Mouse (Mus musculus) C2C12 (cell line): ENCODE data around the gene Sdk1. TPM values are rescaled to one million over a fixed set of nuclear protein-coding genes. Genes with fewer than 3 reads are reported as not detected.

Source experiments
- H3K27me3 ChIP-seq: one replicate; pipeline ENCODE4 v1.6.1; 2011; ENCODE audit not compliant: control insufficient read depth, insufficient read depth, insufficient read length
- H3K36me3 ChIP-seq: one replicate; pipeline ENCODE4 v1.6.1; 2011; ENCODE audit not compliant: control insufficient read depth, insufficient read depth
- H3K4me3 ChIP-seq: one replicate; pipeline ENCODE4 v1.5.1; 2011; ENCODE audit warnings: mild to moderate bottlenecking, control low read depth; ENCODE audit not compliant: poor library complexity, insufficient read depth, severe bottlenecking
- H3K79me2 ChIP-seq: one replicate; pipeline ENCODE4 v1.6.1; 2011; ENCODE audit not compliant: control insufficient read depth, insufficient read depth
- H3K79me3 ChIP-seq: one replicate; pipeline ENCODE4 v1.6.1; 2011; ENCODE audit warnings: low read depth, control low read depth
- H3ac ChIP-seq: one replicate; pipeline ENCODE3; 2011; ENCODE audit warnings: low read depth; ENCODE audit not compliant: control insufficient read depth, insufficient read length
- CEBPB ChIP-seq: IDR thresholded peaks from one replicate; pipeline ENCODE4 v1.6.1; 2011; ENCODE audit warnings: low read depth, mild to moderate bottlenecking, control low read depth, moderate library complexity
- CTCF ChIP-seq: IDR thresholded peaks from one replicate; pipeline ENCODE4 v1.5.1; 2011; ENCODE audit not compliant: control insufficient read depth, insufficient read depth, insufficient read length
- FOSL1 ChIP-seq: IDR thresholded peaks from one replicate; pipeline ENCODE4 v1.8.0; 2011; ENCODE audit warnings: mild to moderate bottlenecking, low read length; ENCODE audit not compliant: poor library complexity, insufficient read depth, severe bottlenecking
- MAX ChIP-seq: IDR thresholded peaks from one replicate; pipeline ENCODE4 v1.6.1; 2011; ENCODE audit warnings: mild to moderate bottlenecking, control low read depth
- MYOD1 ChIP-seq: IDR thresholded peaks from one replicate; pipeline ENCODE4 v1.6.1; 2011; ENCODE audit warnings: low read depth; ENCODE audit not compliant: control insufficient read depth, insufficient read length
- MYOG ChIP-seq: IDR thresholded peaks from one replicate; pipeline ENCODE4 v1.6.1; 2011; ENCODE audit not compliant: control insufficient read depth, insufficient read length; ENCODE audit errors: extremely low read depth
- USF1 ChIP-seq: IDR thresholded peaks from one replicate; pipeline ENCODE4 v1.6.1; 2011; ENCODE audit warnings: low read depth, mild to moderate bottlenecking, control low read depth, moderate library complexity
- polyA plus RNA-seq: library from polyadenylated mRNA; unstranded; fragments of >200 nt; fragmentation: generic; extraction: Trizol; gene quantifications from one replicate; pipeline ENCODE4 v1.2.1, GENCODE M21; 2012; ENCODE audit warnings: missing spikeins

Gene Sdk1
- polyA plus RNA-seq, 1 experiment, result 0.61 TPM

DNA sequence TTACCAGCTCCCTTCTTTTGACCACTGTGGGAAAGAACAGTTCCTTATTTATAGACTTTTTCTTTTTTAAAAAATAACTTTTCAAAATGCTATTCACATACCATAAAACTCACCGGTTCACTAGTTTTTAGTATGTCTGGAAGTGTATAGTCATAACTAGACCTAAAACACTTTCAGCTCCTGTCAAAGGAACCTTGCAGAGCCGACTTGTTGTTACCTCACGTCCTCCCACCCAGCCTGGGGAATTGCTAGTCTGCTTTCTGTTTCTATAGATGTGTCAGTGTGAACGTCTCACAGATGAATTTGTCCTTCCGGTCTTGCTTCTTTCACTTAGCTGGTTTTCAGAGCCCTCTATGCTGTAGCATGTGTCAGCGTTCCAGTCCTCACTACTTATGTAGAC lies 35.8 kb downstream of the Sdk1 start:
- Histone ChIP-seq H3K36me3 (no peaks in the 10 kb centered on the region), H3K4me3 (no peak overlapping the region), H3K27me3 (no peaks in the 10 kb centered on the region), H3K79me3 (no peaks in the 10 kb centered on the region), H3ac (no peak overlapping the region), H3K79me2 (no peaks in the 10 kb centered on the region)
- no peak for TF ChIP-seq CTCF
- TF ChIP-seq MAX, result no peak
- no peak for TF ChIP-seq MYOG
- no peak for TF ChIP-seq USF1

- TF ChIP-seq USF1 (no peak), MAX (no peak), MYOD1 (no peak), MYOG (no peak), CTCF (no peak), CEBPB (no peak), FOSL1 (no peak)
- H3K36me3 ChIP-seq, result no peaks in the 10 kb centered on the region
- no peaks in the 10 kb centered on the region for H3K79me2 ChIP-seq
- H3K4me3 ChIP-seq, result no peak overlapping the region
- H3ac ChIP-seq, result no peak overlapping the region
- no peaks in the 10 kb centered on the region for H3K79me3 ChIP-seq
- H3K27me3 ChIP-seq, result no peaks in the 10 kb centered on the region
Observed at GRCm38 (mm10) chr5:141281751-141282150, 40.5 kb downstream of the Sdk1 start.

DNA sequence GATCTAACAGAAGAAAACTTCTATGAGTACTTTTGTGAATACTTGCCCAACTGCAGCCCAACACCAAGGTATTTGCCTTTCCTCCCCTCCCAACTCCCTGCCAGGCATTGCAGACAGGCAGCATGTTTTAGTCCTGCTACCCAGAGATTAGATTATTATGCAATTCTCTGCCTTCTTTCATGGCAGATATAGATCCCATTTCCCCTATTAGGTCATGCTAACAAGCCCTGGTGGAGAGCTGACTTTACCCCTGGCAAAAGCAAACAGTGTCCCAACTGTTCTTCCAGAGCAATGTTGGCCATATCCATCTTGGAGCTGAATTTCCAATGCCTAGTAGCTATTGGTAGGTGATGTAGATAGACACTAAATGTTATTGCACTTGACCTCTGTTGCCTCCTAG lies 48.3 kb downstream of the Sdk1 start:
- H3K36me3 ChIP-seq, result no peaks in the 10 kb centered on the region
- no peak overlapping the region for H3K4me3 ChIP-seq
- TF ChIP-seq MYOD1 (no peak), CEBPB (no peak), FOSL1 (no peak), USF1 (no peak), MAX (no peak), MYOG (no peak)

DNA sequence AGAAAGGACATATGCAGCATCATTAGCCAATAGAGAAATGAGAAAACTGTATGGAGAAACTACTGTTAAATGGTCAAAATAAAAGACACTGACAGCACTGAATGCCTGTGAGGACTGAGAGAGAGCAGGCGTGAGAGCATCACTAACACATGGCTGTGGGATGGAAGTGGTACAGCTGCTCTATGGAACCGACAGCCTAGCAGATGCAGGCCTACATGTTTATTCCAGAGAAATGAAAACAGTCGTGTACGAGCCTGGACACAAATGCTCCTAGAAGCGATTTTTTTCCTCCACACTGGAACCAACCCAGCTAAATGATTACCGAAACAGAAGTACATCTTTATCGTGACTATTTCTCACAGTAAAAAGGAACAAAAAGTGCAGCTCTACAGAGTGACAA lies 54.0 kb downstream of the Sdk1 start:
- H3K79me2 ChIP-seq, result no peaks in the 10 kb centered on the region
- TF ChIP-seq CTCF (no peak), MYOD1 (no peak), MAX (no peak), FOSL1 (no peak), CEBPB (no peak), USF1 (no peak)

More for the DNA sequence above, 48.3 kb downstream of the Sdk1 start:
- Histone ChIP-seq H3K79me2 (no peaks in the 10 kb centered on the region), H3ac (no peak overlapping the region), H3K79me3 (no peaks in the 10 kb centered on the region), H3K27me3 (no peaks in the 10 kb centered on the region)

DNA sequence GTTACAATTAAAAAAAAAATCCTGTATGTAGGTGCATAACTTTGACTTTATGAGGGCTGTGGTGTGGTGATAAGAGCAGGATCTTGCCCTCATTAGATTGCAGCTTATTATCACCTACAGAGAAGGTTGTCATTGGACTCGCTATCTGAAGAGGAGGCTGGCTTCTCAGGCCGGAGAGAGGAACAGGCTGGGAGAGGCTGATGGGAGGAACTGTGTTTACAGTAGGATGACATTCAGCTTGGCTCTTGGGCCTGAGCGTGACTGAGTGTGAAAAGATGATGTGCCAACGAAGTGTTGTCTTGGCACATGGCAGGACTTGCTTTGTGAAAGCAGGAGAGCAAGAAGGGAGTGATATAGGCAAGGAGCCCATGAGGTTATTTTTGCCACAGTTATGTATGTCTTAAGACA lies 61.0 kb downstream of the Sdk1 start:
- TF ChIP-seq CEBPB, result no peak
- TF ChIP-seq CTCF, result no peak
- no peak for TF ChIP-seq MYOG
- TF ChIP-seq USF1, result no peak
- TF ChIP-seq FOSL1, result no peak
- no peak for TF ChIP-seq MAX
- no peak for TF ChIP-seq MYOD1
- no peak overlapping the region for H3ac ChIP-seq
- no peaks in the 10 kb centered on the region for H3K79me2 ChIP-seq
- no peaks in the 10 kb centered on the region for H3K27me3 ChIP-seq
- no peak overlapping the region for H3K4me3 ChIP-seq
- H3K36me3 ChIP-seq, result no peaks in the 10 kb centered on the region
- H3K79me3 ChIP-seq, result no peaks in the 10 kb centered on the region

More for the DNA sequence above, 54.0 kb downstream of the Sdk1 start:
- Histone ChIP-seq H3K36me3 (no peaks in the 10 kb centered on the region), H3K27me3 (no peaks in the 10 kb centered on the region), H3K4me3 (no peak overlapping the region), H3K79me3 (no peaks in the 10 kb centered on the region), H3ac (no peak overlapping the region)

DNA sequence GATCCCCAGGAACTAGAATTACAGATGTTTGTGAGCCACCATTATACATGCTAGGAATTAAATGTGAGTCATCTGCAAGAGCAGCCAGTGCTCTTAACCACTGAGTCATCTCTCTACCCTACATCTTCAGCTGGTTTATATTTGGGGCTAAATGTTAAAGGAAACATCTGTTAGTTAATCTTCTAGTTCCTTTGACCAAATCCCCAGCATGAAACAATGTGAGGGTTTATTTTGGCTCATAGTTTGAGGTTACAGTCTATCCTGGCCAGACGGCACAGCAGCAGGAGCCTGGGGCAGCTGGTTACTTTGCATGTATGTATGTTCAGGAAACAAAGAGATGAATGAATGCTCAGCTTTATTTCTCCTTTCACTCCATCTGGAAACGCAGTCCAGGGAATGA lies 62.5 kb downstream of the Sdk1 start:
- H3K36me3 ChIP-seq, result no peaks in the 10 kb centered on the region
- H3K4me3 ChIP-seq, result no peak overlapping the region
- H3ac ChIP-seq, result no peak overlapping the region
- H3K79me2 ChIP-seq, result no peaks in the 10 kb centered on the region
- H3K27me3 ChIP-seq, result no peaks in the 10 kb centered on the region
- H3K79me3 ChIP-seq, result no peaks in the 10 kb centered on the region
- TF ChIP-seq FOSL1 (no peak), CEBPB (no peak)

DNA sequence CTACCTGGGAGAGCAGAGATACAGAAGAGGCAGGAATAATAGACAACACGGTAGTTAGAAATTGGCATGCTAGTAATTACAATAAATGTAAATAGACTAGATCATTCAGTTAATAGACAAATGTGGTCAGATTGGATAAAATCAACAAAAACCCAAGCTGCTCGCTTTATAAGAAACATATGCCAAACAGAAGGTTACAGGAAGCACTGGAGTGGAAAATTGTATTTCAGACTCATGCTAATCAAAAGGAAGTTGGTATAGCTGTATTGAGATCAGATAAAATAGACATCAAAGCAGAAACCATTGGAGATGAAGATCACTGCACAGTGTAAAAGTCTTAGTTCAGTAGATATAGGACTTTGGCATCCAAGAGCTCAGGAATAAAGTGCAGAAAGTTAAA lies 63.4 kb downstream of the Sdk1 start:
- no peaks in the 10 kb centered on the region for H3K79me2 ChIP-seq
- no peaks in the 10 kb centered on the region for H3K79me3 ChIP-seq
- no peak for TF ChIP-seq MYOG
- H3K36me3 ChIP-seq, result no peaks in the 10 kb centered on the region
- no peak overlapping the region for H3K4me3 ChIP-seq
- no peak overlapping the region for H3ac ChIP-seq
- H3K27me3 ChIP-seq, result no peaks in the 10 kb centered on the region
